Mouse (Mus musculus): ENCODE measurements around the gene Kcnh4. TPM values are rescaled to one million over a fixed set of nuclear protein-coding genes. Genes with fewer than 3 reads are reported as not detected.

Kcnh4 gene
- total and polyA plus RNA-seq, 3 experiments = not detected

DNA sequence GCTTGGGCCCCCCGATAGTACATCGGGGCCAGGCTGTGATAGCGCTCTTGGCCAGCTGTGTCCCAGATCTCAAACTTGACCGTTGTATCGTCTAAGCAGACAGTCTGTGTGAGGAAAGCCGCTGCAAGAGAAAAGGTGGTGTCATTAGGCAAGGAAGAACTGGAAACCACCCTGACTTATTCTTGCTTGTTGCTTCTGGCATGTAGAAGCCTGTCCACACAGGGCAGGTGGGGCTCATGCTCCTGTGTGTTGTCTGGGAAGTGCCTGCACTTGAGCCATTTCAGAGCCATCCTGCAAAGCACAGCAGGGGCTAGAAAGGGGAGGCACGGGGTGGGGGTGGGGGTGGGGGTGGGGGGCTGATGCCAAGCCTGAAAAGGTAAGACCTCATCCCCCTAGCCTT, 41.3 kb downstream of the Kcnh4 start:
- ATAC-seq (ENCODE audit: extremely low read depth, insufficient number of reproducible peaks, low FRiP score, poor library complexity, severe bottlenecking) = no peak
- TF ChIP-seq POLR2AphosphoS5 (IDR thresholded peaks at IDR 0.05; ENCODE audit: insufficient replicate concordance, low read depth, low read length) = no peak
- TF ChIP-seq GATA1 (IDR thresholded peaks at IDR 0.05; ENCODE audit: borderline replicate concordance, low read length) = no peak
- TF ChIP-seq TAL1 (conservative IDR thresholded peaks at IDR 0.05; ENCODE audit: low read depth, low read length) = no peak
- TF ChIP-seq CTCF (IDR thresholded peaks at IDR 0.05; ENCODE audit: low read depth, low read length) = no peak
- TF ChIP-seq GATA2 (IDR thresholded peaks at IDR 0.05; ENCODE audit: borderline replicate concordance, low read depth, low read length) = no peak
- no peak for DNase-seq (ENCODE audit: low spot score)
- H3K9me3 ChIP-seq (replicated peaks) = no peaks in the 10 kb centered on the region
- H3K4me1 ChIP-seq (ENCODE audit: insufficient read depth, low read depth, low read length) = peaks cover 85% of the 10 kb centered on the region
- no peaks in the 10 kb centered on the region for H3K27me3 ChIP-seq (ENCODE audit: insufficient read depth, low read length)
- peaks cover 95% of the 10 kb centered on the region for H3K36me3 ChIP-seq (replicated peaks)
- no peak overlapping the region for H3K4me3 ChIP-seq (ENCODE audit: low read depth, low read length)

DNA sequence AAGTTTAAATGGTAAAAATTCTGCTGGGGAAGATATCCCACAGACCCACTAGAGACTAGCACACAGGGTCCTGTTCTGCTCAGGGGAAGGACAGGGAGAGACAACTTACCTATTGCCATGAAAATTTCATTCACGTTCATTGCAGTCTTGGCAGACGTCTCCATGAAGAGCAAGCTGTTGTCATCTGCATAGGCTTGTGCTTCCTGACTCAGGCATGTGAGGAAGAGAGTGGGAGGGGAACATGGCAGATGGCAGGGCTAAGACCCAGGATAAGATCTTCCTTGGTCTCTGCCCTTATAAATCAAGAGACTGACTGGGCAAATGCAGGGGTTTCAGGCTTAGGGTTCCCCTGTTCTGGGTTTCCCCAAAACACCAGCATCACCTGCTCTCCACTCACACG, 43.1 kb downstream of the Kcnh4 start:
- Histone ChIP-seq H3K4me1 (ENCODE audit: insufficient read depth, low read depth, low read length) (peaks cover 80% of the 10 kb centered on the region), H3K9me3 (replicated peaks) (no peaks in the 10 kb centered on the region), H3K4me3 (ENCODE audit: low read depth, low read length) (no peak overlapping the region), H3K27me3 (ENCODE audit: insufficient read depth, low read length) (no peaks in the 10 kb centered on the region), H3K36me3 (replicated peaks) (peaks cover 83% of the 10 kb centered on the region)
- TF ChIP-seq GATA1 (IDR thresholded peaks at IDR 0.05; ENCODE audit: borderline replicate concordance, low read length) (no peak), GATA2 (IDR thresholded peaks at IDR 0.05; ENCODE audit: borderline replicate concordance, low read depth, low read length) (no peak), TAL1 (conservative IDR thresholded peaks at IDR 0.05; ENCODE audit: low read depth, low read length) (no peak)
- DNase-seq (ENCODE audit: low spot score) = no peak
- no peak for ATAC-seq (ENCODE audit: extremely low read depth, insufficient number of reproducible peaks, low FRiP score, poor library complexity, severe bottlenecking)

- H3K36me3 ChIP-seq (replicated peaks) = peaks cover 81% of the 10 kb centered on the region
- H3K4me3 ChIP-seq (ENCODE audit: low read depth, low read length) = no peak overlapping the region
- ATAC-seq (ENCODE audit: extremely low read depth, insufficient number of reproducible peaks, low FRiP score, poor library complexity, severe bottlenecking) (no peak), DNase-seq (ENCODE audit: low spot score) (no peak)
- TF ChIP-seq GATA1 (IDR thresholded peaks at IDR 0.05; ENCODE audit: borderline replicate concordance, low read length) = no peak
- TF ChIP-seq CTCF (IDR thresholded peaks at IDR 0.05; ENCODE audit: low read depth, low read length) = no peak
- no peak for TF ChIP-seq POLR2AphosphoS5 (IDR thresholded peaks at IDR 0.05; ENCODE audit: insufficient replicate concordance, low read depth, low read length)
- no peak for TF ChIP-seq GATA2 (IDR thresholded peaks at IDR 0.05; ENCODE audit: borderline replicate concordance, low read depth, low read length)
- no peak for TF ChIP-seq TAL1 (conservative IDR thresholded peaks at IDR 0.05; ENCODE audit: low read depth, low read length)
- H3K9me3 ChIP-seq (replicated peaks) = no peaks in the 10 kb centered on the region
- no peaks in the 10 kb centered on the region for H3K27me3 ChIP-seq (ENCODE audit: insufficient read depth, low read length)
- peaks cover 74% of the 10 kb centered on the region for H3K4me1 ChIP-seq (ENCODE audit: insufficient read depth, low read depth, low read length)
These were observed 44.8 kb downstream of the Kcnh4 start for GRCm38 (mm10) chr11:100714948-100715347.

GRCm38 (mm10) chr11:100714534-100714915, 45.2 kb downstream of the Kcnh4 start:
- Histone ChIP-seq H3K27me3 (ENCODE audit: insufficient read depth, low read length) (no peaks in the 10 kb centered on the region), H3K9me3 (replicated peaks) (no peaks in the 10 kb centered on the region), H3K36me3 (replicated peaks) (peaks cover 81% of the 10 kb centered on the region), H3K4me1 (ENCODE audit: insufficient read depth, low read depth, low read length) (peaks cover 70% of the 10 kb centered on the region), H3K4me3 (ENCODE audit: low read depth, low read length) (peak overlapping the region; percentile 70; the same call in 1 of the 2 replicates)
- TF ChIP-seq CTCF (IDR thresholded peaks at IDR 0.05; ENCODE audit: low read depth, low read length) = peak; percentile 75
- TF ChIP-seq POLR2AphosphoS5 (IDR thresholded peaks at IDR 0.05; ENCODE audit: insufficient replicate concordance, low read depth, low read length) = no peak
- ATAC-seq (ENCODE audit: extremely low read depth, insufficient number of reproducible peaks, low FRiP score, poor library complexity, severe bottlenecking) (no peak), DNase-seq (ENCODE audit: low spot score) (peak; percentile 71)

GRCm38 (mm10) chr11:100713735-100714533, 45.8 kb downstream of the Kcnh4 start, which contains the start of gene Hspb9:
Gene Hspb9 (plus strand): TSS chr11:100713850.
- Histone ChIP-seq H3K36me3 (replicated peaks) (peaks cover 81% of the 10 kb centered on the region), H3K4me3 (ENCODE audit: low read depth, low read length) (peak within 1 kb of the TSS; percentile 70), H3K27me3 (ENCODE audit: insufficient read depth, low read length) (no peaks in the 10 kb centered on the region), H3K9me3 (replicated peaks) (no peaks in the 10 kb centered on the region), H3K4me1 (ENCODE audit: insufficient read depth, low read depth, low read length) (peaks cover 69% of the 10 kb centered on the region)
- peak; percentile 90 for DNase-seq (ENCODE audit: low spot score)
- TF ChIP-seq POLR2AphosphoS5 (IDR thresholded peaks at IDR 0.05; ENCODE audit: insufficient replicate concordance, low read depth, low read length) (no peak; the same call in 1 of the 2 replicates), GATA2 (IDR thresholded peaks at IDR 0.05; ENCODE audit: borderline replicate concordance, low read depth, low read length) (no peak), CTCF (IDR thresholded peaks at IDR 0.05; ENCODE audit: low read depth, low read length) (no peak)
- ATAC-seq (ENCODE audit: extremely low read depth, insufficient number of reproducible peaks, low FRiP score, poor library complexity, severe bottlenecking) = peak; percentile 79

GRCm38 (mm10) chr11:100713174-100713573, 46.6 kb downstream of the Kcnh4 start:
- TF ChIP-seq POLR2AphosphoS5 (IDR thresholded peaks at IDR 0.05; ENCODE audit: insufficient replicate concordance, low read depth, low read length) = no peak
- TF ChIP-seq CTCF (IDR thresholded peaks at IDR 0.05; ENCODE audit: low read depth, low read length) = no peak
- no peak for TF ChIP-seq GATA2 (IDR thresholded peaks at IDR 0.05; ENCODE audit: borderline replicate concordance, low read depth, low read length)
- no peak for TF ChIP-seq GATA1 (IDR thresholded peaks at IDR 0.05; ENCODE audit: borderline replicate concordance, low read length)
- TF ChIP-seq TAL1 (conservative IDR thresholded peaks at IDR 0.05; ENCODE audit: low read depth, low read length) = no peak
- H3K36me3 ChIP-seq (replicated peaks) = peaks cover 81% of the 10 kb centered on the region
- H3K4me1 ChIP-seq (ENCODE audit: insufficient read depth, low read depth, low read length) = peaks cover 69% of the 10 kb centered on the region
- no peak for ATAC-seq (ENCODE audit: extremely low read depth, insufficient number of reproducible peaks, low FRiP score, poor library complexity, severe bottlenecking)
- H3K4me3 ChIP-seq (ENCODE audit: low read depth, low read length) = peak overlapping the region; percentile 70; the same call in 1 of the 2 replicates
- H3K27me3 ChIP-seq (ENCODE audit: insufficient read depth, low read length) = no peaks in the 10 kb centered on the region
- DNase-seq (ENCODE audit: low spot score) = no peak
- no peaks in the 10 kb centered on the region for H3K9me3 ChIP-seq (replicated peaks)

Data from G1E (cell line).